Mouse (Mus musculus) CD4-positive helper T cell, adult 2 months (primary cell): Measurements from ENCODE around the gene Tmem240.
"Not testable (repeated sequence)": the region's sequence is repeated elsewhere in the genome, so short reads cannot be mapped to it uniquely, and the experiment has no call there.

ENCODE experiments used
- DNase-seq: peaks from one replicate; pipeline ENCODE4 v3.0.0-alpha.2; 2012; ENCODE audit warnings: low read depth, missing footprints, low spot score

Gene Tmem240

DNA sequence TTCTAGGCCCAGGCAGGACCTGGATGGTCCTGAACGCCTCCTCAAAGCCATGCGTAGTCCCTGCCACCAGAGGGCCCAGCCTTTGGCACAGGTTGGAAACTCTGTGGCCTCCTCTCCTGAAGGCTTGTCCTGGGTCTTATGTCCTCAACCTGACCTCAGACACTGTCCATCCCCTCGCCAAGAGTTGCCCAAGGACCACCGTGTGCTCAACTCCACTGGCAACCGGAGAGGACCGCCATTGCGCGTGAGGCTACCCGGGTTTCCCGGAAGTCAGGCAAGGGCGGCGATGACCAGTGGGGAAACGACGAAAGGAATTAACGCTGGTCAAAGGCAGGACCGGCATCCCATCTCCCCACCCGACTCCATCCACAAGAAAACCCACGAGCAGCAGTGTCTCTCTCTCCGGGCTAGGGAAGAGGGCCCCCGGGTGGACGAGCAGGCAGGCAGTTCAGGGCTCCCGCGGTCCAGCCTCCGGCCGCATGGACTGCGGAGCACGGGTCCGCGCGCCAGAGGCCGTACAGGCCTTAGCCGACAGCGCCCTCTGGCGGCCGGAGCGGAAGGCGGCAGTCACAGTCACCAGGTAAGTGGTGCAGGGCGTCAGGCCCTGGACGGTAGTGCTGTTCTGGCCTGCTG, 35.4 kb downstream of the Tmem240 start:
- DNase-seq: peak; percentile 79

DNA sequence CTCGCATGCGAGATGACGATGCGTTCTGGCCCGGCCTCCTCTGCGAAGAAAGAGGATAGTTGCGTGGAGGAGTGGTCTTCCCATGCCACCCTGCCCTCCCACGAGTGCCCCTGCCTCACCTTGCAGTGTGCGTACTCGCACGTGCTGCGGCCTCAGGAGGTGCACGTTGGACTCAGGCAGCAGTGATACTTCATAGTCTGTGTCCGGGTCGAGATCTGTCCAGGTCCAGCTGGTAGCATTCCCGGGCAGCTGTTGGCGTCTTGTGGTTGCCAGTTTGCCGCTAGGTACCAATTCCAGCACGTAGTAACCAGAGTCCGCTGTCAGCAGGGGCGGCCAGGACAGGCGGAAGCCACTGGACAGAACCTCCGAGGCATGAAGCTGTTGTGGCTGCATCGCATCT, 36.0 kb downstream of the Tmem240 start:
- no peak for DNase-seq

DNA sequence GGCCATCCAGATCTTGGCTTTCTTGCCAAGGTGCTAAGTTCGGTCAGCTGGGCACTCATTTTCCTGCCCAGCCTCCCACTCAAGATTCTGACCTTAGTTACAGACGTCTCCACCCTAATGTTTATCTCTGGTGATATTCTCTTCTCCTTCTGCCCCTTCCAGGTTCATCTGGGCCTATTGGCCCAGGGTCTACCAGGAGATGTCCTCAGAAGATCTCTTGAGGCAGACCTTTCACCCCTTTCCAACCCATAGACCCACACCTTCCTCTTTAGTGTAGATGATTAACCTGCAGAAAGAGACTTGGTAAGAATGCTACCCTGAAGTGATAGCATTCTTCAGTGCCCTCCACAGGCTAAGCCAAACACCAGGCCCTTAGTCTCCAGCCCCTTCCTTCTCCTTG, 37.1 kb downstream of the Tmem240 start:
- DNase-seq: no peak

DNA sequence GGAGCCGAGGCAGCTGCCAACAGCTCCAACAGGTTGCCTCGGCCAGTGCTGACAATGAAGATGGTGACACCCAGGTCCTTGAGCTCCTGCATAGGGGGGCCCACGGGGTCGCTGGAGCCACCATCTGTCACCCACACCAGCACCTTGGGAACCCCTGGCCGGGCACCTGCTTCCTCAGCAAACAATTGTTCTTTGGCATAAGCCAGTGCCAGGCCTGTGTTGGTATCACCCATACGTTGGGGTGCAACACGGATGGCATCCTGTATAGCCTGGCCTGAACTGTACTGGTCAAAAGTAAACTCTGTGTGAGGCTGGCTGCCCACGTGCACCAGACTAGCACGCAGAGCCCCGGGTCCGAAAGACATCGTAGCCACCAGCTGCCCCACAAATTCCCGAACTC, 38.2 kb downstream of the Tmem240 start:
- no peak for DNase-seq

DNA sequence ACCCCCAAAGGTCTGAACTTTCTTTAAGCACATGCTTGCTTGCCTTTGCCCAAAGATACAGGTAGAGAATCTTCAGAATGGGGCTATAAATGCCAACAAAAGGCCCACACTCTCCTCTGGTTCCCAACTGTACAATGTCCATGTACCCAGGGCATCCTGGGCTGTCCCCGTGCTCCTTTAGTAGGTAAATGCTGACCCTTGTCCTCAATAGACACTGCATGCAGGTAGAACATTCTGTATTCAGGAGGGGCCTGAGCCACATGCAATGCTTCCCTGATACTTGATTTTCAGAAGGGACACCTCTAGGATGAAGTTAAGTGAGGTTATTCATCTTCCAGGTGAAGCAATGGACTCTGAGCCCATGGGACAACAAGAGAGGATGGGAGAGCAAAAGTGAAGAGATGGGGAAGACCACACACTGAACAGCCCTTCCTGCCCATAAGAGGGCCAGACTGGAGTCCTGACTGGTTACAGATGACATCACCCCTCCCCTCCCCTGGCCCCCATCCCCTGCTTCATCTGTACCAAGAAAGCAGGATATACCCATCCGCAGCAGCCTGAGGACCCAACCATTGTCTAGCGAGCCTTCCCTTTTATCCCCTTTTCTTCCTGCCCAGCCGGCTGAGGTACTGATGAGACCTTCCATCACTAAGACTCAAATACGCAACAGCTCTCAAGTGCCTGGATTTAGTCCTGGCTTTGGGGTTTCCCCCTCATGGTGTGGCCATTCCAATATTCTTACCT, 38.9 kb downstream of the Tmem240 start:
- no peak for DNase-seq

DNA sequence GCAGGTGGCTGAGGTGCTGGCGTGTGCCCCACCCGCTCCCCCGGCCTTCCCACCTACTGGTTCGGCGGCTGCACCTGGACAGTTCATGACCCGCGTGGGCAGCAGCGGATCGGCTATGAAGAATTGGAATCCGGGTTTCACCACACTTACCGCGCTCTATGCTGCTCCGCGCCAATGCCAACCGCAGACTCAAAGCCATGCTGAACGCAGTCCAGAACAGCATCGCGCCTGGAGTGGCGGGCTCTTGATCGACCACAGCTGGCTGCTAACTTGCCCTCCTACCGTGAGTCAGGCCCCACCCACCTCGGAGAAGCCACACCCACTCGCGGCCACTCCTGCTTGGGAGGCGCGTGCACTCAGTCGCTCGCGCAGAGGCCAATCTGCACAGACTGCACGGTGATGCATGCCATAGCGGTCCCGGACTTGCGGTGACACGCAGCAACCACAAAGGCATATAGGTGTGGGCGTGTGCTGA, 39.7 kb downstream of the Tmem240 start, which contains the start of gene Vwa1:
Vwa1 (minus strand) TSS at position 419 of the 475 bp plus-strand sequence.
- peak; percentile 87 for DNase-seq

DNA sequence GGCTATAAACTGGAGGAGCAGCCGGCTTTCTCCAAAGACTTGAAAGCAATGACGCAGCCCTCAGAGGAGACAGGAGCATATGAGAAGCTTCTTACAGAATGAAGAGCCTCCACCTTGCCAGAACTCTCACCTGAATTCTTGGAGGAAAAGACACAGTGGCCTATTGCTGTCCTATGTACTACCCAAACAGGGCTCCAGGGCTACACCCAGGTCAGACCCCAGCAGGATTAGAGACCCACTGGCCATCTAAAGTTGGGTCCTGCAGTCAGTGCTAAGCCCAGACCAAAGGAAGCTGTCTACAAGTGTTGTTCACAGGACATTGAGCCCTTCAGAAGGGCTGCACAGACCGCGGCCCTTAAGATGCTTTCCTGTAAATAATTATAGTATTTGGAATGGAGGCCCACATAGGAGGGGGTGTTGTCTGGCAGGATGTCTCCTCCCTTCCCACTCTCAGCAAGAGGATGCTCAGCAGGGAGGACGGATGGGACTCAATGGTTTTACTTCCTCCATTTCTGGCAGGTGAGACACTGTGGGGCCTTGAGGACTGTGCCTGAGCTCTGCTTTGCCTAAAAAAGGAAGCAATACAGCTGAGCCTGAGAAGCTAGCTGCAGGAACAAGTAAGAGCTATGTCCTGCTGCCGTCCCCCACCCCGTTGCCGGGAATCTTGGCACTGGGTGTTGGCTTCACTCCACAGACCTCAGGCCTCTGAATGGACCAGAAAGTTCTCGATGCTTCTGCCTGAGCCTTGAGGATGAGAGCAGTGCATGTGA, 40.6 kb downstream of the Tmem240 start:
- DNase-seq: no peak

DNA sequence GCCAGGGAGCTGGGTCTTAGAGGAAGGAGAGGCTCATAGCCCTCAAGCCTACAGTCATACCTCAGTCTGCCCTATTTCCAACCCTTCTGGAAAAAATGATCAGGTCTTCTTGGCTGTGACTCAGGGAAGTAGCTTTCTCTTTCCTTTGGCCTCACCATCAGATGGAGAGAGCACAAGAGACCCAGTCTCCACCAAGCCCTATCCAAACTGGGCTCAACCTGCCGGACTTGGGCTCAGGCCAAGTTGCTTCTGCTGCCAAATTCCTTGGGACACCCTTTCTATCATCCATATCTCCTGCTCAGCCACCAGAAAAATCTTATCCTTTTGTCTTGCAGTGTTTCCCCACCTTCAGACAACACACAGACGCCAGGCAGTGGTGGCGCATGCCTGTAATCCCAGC, 41.3 kb downstream of the Tmem240 start:
- no peak for DNase-seq

DNA sequence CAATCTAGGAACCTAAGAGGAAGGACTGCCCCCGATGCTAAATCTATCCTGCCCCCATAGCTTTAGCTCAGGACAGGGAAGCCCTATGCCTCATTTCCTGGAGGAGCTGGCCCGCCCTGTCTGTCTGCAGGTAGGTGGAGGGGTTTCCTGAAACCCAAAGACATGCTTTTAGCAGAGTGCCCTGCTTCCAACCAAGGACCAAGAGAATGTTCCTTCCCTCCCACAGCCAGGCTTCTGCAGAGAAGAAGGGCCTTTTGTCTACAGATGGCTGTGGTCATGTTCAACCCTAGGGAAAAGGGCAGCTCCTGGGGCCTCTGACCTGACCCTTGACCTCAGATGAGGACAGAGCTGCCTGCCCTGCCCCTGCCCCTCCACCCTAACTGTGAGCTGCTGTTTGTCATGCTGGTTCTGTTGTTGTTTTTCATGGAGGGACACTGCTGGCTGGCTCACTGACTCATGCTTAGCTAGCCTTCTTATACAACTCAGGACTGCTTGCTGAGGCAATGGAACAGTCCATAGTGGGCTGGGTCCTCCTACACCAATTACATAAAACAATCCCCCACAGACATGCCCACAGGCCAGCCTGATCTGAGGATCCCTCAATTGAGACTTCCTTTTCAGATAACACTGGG, 42.2 kb downstream of the Tmem240 start:
- no peak for DNase-seq

DNA sequence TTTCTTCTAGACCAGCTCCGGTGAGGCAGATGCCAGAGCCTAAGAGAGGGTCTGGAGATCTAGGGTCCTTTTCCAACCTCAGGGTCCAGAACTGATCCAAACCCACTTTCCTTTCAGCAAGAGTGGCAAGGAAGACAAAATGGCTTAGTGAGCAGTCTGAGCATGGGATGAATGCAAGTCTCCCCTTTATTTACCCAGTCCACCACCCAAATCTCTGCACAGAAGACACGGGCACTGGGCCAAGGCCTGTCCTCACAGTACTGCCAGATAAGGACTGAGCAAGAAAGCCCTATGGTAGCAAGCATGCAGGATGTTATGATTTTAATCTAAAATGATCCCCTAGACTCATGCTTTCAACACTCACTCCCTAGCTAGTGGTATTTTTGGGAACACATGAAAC, 43.2 kb downstream of the Tmem240 start:
- no peak for DNase-seq

DNA sequence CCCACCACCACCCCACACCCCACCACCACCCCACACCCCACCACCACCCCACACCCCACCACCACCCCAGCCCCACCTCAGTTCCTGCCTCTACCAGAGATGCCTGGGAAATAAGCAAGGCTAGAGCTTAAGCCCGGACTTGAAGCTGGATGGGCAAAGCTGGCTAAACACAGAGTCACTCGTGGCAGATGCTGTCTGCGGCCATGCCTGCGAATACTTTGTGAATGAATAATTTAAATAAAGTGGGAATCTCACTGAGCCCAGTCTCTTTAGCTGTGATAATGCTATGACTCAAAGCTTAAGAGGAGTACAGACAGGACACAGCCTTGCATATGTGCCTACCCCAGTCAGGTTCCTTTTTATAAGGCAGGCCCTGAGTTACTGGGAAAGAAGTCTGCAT, 44.9 kb downstream of the Tmem240 start:
- DNase-seq: no peak

DNA sequence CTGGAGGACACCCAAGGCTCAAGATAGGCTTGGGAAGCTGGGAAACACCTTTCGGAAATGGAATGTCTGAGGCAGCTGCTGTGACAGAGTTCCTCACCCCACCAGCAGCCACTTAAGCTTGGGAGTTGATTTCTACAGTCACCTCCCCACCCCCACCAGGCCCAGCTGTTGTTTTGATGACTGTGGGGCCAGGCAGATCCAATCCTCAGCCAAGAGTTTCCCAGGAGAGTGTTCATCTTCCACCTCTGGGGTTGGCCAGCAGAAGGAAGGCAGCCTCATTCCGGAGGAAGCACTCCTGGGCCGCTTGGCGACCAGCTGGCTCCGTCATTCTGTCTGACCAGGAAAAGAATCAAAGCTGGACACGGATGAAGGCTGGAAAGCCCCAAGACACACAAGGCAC, 46.3 kb downstream of the Tmem240 start:
- no peak for DNase-seq

DNA sequence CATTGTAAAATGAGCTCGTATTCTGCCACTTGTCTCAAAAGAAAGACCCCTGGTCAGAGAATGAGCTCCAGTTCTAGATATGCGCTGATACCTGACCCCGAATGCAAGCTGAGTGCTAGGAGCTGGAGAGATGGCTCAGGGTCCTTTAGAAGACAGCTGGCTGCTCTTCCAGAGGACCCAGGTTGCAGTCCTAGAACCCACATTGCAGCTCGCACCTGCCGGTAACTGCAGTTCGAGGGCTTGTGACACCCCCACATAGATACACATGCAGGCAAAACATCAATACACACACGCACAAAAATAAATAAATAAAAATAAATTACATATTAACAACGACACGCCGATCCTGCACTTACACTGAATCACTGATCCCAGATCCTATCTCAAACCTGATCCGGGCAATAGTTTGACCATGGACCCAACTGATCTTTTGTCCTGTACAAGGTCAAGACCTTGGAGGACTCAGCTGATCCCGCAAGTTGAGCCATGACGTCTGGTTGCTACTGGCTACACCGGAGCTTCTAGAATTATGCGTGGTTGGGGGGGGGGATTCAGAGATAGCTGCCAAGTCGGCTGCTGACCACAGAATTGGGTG, 49.0 kb downstream of the Tmem240 start:
- DNase-seq: no peak

DNA sequence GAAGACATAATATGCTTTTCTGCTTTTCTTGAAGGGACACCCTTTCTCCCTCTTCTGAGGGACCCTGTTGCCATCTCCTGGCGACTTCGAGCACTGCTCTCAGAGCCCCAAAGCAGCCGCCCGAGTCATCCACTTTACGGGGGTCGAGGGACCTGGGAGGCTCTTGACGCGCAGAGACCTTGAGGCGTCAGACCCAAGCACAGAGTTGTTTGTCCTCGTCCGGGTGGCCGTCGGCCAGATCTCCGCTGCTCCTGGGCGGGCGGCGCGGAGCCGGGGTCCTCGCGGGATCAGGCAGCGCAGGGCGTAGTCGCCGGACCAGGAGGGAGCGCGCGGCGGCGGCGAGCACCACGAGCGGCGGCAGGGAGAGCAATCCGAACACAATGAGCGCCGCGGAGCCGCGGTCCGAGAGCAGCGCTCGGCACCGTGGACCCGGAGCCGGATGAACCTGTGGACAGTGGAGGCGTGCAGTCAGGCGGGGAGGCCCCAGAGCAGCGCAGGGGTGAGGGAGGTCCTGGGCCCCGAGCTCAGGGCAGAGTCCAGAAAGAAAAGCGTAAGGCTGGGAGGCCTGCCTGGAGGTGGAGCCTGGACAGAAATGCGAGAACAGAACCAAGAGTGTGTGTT, 49.6 kb downstream of the Tmem240 start:
- peak; percentile 63 for DNase-seq

DNA sequence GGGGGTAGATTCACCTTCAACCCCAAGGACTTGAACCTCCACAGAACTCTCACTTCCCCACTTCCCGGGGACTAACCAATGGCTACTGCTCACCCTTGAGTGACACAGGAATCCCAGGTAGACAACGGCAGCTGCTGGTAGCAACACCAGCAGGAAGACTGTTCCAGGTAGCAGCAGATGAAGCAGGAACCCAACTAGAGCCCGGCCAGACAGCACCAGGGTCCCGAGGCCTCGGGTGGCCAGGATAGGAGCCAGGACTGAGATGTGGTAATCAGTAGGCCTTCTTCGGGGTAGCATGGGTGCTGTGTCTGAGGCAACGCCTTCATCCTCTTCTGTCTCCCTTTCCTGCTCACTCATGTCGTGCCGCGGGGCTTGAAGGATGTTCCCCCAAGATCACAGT, 50.6 kb downstream of the Tmem240 start:
- no peak for DNase-seq

DNA sequence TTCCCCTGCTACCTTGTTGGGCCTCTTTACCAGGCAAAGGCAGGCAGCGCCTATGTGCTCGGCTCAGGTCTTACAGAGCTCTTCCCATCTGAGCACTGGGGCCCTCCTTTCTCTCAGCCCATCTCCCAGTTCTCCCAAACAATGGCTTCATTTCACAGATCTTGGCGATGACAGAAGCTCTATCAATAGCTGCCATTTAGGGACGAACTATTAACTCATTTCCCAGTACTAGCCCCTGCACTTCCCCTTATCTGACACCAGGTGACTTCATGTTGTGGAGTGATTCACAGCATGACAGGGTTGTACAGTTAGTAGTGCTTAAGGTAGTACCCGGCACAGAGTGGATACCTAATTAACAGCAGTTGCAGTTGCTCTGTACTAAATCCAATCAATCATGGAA, 51.2 kb downstream of the Tmem240 start, which contains the start of gene Tmem88b:
Tmem88b (minus strand) TSS at position 56 of the 400 bp plus-strand sequence.
- DNase-seq: no peak

DNA sequence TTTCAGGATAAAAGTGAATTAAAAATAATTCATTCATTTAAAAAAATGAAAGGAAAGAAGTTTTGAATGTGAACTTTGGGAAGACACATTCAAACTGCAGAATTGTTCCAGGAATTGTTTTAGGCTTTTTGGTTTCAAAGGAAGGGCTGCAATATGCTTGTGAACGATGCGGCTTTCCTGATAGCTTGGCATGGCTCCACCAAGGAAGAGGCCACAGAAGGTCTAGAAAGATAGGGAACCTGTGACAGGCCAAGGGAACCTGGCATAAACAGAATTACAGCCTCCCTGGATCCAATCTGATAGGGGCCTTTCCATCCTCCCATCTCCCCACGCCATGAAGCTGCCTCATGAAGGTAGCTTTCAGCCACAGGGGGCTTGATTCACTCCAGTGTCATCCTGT, 53.7 kb downstream of the Tmem240 start:
- no peak for DNase-seq

DNA sequence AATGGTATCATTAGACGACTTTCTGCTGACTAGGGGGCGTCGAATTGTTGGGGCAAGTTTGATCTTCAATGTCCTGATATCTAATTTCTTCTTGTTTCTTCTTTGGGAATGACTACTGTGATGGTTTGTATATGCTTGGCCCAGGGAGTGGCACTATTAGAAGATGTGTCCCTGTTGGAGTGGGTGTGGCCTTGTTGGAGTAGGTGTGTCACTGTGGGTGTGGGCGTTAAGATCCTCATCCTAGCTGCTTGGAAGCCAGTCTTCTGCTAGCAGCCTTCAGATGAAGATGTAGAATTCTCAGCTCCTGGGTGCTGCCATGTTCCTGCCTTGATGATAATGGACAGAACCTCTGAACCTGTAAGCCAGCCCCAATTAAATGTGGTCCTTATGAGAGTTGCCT, 54.2 kb downstream of the Tmem240 start:
- DNase-seq: not testable (repeated sequence)

DNA sequence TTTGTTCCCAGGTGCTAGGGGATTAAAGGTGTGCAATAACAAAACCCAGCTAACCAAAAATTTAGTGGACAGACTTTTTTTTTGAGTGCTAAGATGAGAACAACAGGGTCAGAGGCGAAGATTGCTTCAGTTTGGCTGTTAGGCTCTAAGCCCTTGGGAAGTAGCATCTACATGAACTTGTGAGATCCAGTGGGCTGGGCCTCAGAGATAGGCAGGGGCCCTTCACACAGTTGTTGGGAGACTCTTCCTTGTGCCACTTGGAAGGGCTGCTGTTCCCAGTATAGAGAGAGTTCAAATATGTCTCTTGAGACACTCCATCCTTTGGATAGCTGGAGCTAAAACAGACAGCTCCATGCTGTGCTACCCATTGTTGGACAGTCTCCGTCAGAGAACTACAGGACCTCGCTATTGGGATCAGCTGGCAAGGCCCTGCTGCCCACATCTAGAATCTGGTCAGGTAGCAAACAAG, 55.5 kb downstream of the Tmem240 start, which contains the start of gene Ankrd65:
Ankrd65 (plus strand) TSS at position 419 of the 469 bp plus-strand sequence.
- no peak for DNase-seq
